Mouse (Mus musculus): ENCODE data around the gene Alpl. TPM values are rescaled to one million over a fixed set of nuclear protein-coding genes. Genes with fewer than 3 reads are reported as not detected.

The Alpl gene
- polyA plus RNA-seq, 1 experiment from 2014 or later: 12.9 TPM

- Histone ChIP-seq H3K9me3 (replicated peaks) (no peaks in the 10 kb centered on the region), H3K27me3 (peaks cover 39% of the 10 kb centered on the region), H3K4me1 (peaks cover 24% of the 10 kb centered on the region), H3K9ac (no peak overlapping the region), H3K27ac (no peak overlapping the region), H3K4me3 (replicated peaks) (no peak overlapping the region), H3K36me3 (no peaks in the 10 kb centered on the region), H3K4me2 (no peak overlapping the region)
- peak; percentile 30 for ATAC-seq (replicated peaks; ENCODE audit: low FRiP score)
- 25% methylated on average over 3 of the region's 3 CpGs for WGBS
Observed at GRCm38 (mm10) chr4:137730134-137730533, 66.0 kb downstream of the Alpl start.

- peak overlapping the region; percentile 26; the same call in 1 of the 2 replicates for H3K9ac ChIP-seq
- no peak overlapping the region for H3K27ac ChIP-seq
- H3K4me3 ChIP-seq (replicated peaks): peak overlapping the region; percentile 37
- no peaks in the 10 kb centered on the region for H3K36me3 ChIP-seq
- 19% methylated on average over 24 of the region's 24 CpGs for WGBS
- H3K4me1 ChIP-seq: peaks cover 29% of the 10 kb centered on the region
- H3K27me3 ChIP-seq: peaks cover 46% of the 10 kb centered on the region
- 0 out of 2 replicates have a peak, but pooled peaks have one; percentile 7 for ATAC-seq (replicated peaks; ENCODE audit: low FRiP score)
- H3K4me2 ChIP-seq: peak overlapping the region; percentile 63
- H3K9me3 ChIP-seq (replicated peaks): no peaks in the 10 kb centered on the region
Observed at GRCm38 (mm10) chr4:137729155-137729855, 66.9 kb downstream of the Alpl start.

- 7% methylated on average over 17 of the region's 17 CpGs for WGBS
- H3K9ac ChIP-seq: peak overlapping the region; percentile 26; the same call in 1 of the 2 replicates
Observed at GRCm38 (mm10) chr4:137728399-137729154, 67.6 kb downstream of the Alpl start.

GRCm38 (mm10) chr4:137727506-137728187 is 68.5 kb downstream of the Alpl start:
- 5% methylated on average over 18 of the region's 18 CpGs for WGBS
- Histone ChIP-seq H3K9me3 (replicated peaks) (no peaks in the 10 kb centered on the region), H3K4me2 (peak overlapping the region; percentile 27; the same call in 1 of the 2 replicates), H3K27me3 (peaks cover 59% of the 10 kb centered on the region), H3K9ac (no peak overlapping the region), H3K4me3 (replicated peaks) (no peak overlapping the region), H3K36me3 (no peaks in the 10 kb centered on the region), H3K27ac (no peak overlapping the region), H3K4me1 (peaks cover 40% of the 10 kb centered on the region)
- 0 out of 2 replicates have a peak, but pooled peaks have one; percentile 10 for ATAC-seq (replicated peaks; ENCODE audit: low FRiP score)

More at GRCm38 (mm10) chr4:137728399-137729154, 67.6 kb downstream of the Alpl start:
- no peaks in the 10 kb centered on the region for H3K9me3 ChIP-seq (replicated peaks)
- peak; percentile 14; the same call in 1 of the 2 replicates for ATAC-seq (replicated peaks; ENCODE audit: low FRiP score)
- H3K36me3 ChIP-seq: no peaks in the 10 kb centered on the region
- peak overlapping the region; percentile 63 for H3K4me2 ChIP-seq
- H3K27ac ChIP-seq: no peak overlapping the region
- peak overlapping the region; percentile 37 for H3K4me3 ChIP-seq (replicated peaks)
- peaks cover 36% of the 10 kb centered on the region for H3K4me1 ChIP-seq
- H3K27me3 ChIP-seq: peaks cover 53% of the 10 kb centered on the region

- 79% methylated on average over 18 of the region's 18 CpGs for WGBS
- H3K27me3 ChIP-seq: peaks cover 57% of the 10 kb centered on the region
- no peak overlapping the region for H3K27ac ChIP-seq
- no peak for ATAC-seq (replicated peaks; ENCODE audit: low FRiP score)
- H3K36me3 ChIP-seq: no peaks in the 10 kb centered on the region
- no peak overlapping the region for H3K4me2 ChIP-seq
- no peaks in the 10 kb centered on the region for H3K9me3 ChIP-seq (replicated peaks)
- H3K9ac ChIP-seq: no peak overlapping the region
- peaks cover 40% of the 10 kb centered on the region for H3K4me1 ChIP-seq
- no peak overlapping the region for H3K4me3 ChIP-seq (replicated peaks)
Observed at GRCm38 (mm10) chr4:137726739-137727505, 69.3 kb downstream of the Alpl start.

GRCm38 (mm10) chr4:137725541-137726145 is 70.5 kb downstream of the Alpl start:
- peaks cover 54% of the 10 kb centered on the region for H3K27me3 ChIP-seq
- 76% methylated on average over 13 of the region's 13 CpGs for WGBS
- H3K9ac ChIP-seq: no peak overlapping the region
- no peaks in the 10 kb centered on the region for H3K36me3 ChIP-seq
- peaks cover 40% of the 10 kb centered on the region for H3K4me1 ChIP-seq
- no peak for ATAC-seq (replicated peaks; ENCODE audit: low FRiP score)
- H3K9me3 ChIP-seq (replicated peaks): no peaks in the 10 kb centered on the region
- H3K4me3 ChIP-seq (replicated peaks): no peak overlapping the region
- no peak overlapping the region for H3K27ac ChIP-seq
- no peak overlapping the region for H3K4me2 ChIP-seq

- H3K4me1 ChIP-seq: peaks cover 40% of the 10 kb centered on the region
- H3K9ac ChIP-seq: no peak overlapping the region
- no peak overlapping the region for H3K27ac ChIP-seq
- WGBS: 49% methylated on average over 8 of the region's 8 CpGs
- H3K4me2 ChIP-seq: no peak overlapping the region
- no peak for ATAC-seq (replicated peaks; ENCODE audit: low FRiP score)
- peaks cover 50% of the 10 kb centered on the region for H3K27me3 ChIP-seq
- H3K36me3 ChIP-seq: no peaks in the 10 kb centered on the region
- no peak overlapping the region for H3K4me3 ChIP-seq (replicated peaks)
- H3K9me3 ChIP-seq (replicated peaks): no peaks in the 10 kb centered on the region
Observed at GRCm38 (mm10) chr4:137724766-137725165, 71.4 kb downstream of the Alpl start.

GRCm38 (mm10) chr4:137724212-137724611 is 72.0 kb downstream of the Alpl start:
- Histone ChIP-seq H3K27me3 (peaks cover 44% of the 10 kb centered on the region), H3K4me1 (peaks cover 43% of the 10 kb centered on the region), H3K9me3 (replicated peaks) (no peaks in the 10 kb centered on the region), H3K36me3 (no peaks in the 10 kb centered on the region), H3K27ac (no peak overlapping the region), H3K4me2 (peak overlapping the region; percentile 46), H3K4me3 (replicated peaks) (no peak overlapping the region), H3K9ac (no peak overlapping the region)
- WGBS: 47% methylated on average over 11 of the region's 11 CpGs
- no peak for ATAC-seq (replicated peaks; ENCODE audit: low FRiP score)

GRCm38 (mm10) chr4:137723527-137723926 is 72.7 kb downstream of the Alpl start:
- Histone ChIP-seq H3K4me2 (peak overlapping the region; percentile 46), H3K9ac (no peak overlapping the region), H3K4me3 (replicated peaks) (peak overlapping the region; percentile 17), H3K27me3 (peaks cover 42% of the 10 kb centered on the region), H3K4me1 (peaks cover 42% of the 10 kb centered on the region), H3K9me3 (replicated peaks) (no peaks in the 10 kb centered on the region), H3K27ac (no peak overlapping the region), H3K36me3 (no peaks in the 10 kb centered on the region)
- no peak for ATAC-seq (replicated peaks; ENCODE audit: low FRiP score)
- 48% methylated on average over 25 of the region's 25 CpGs for WGBS

- Histone ChIP-seq H3K27ac (no peak overlapping the region), H3K4me2 (peak overlapping the region; percentile 46), H3K9ac (no peak overlapping the region), H3K27me3 (peaks cover 40% of the 10 kb centered on the region), H3K9me3 (replicated peaks) (no peaks in the 10 kb centered on the region), H3K4me1 (peaks cover 35% of the 10 kb centered on the region), H3K36me3 (no peaks in the 10 kb centered on the region), H3K4me3 (replicated peaks) (no peak overlapping the region)
- 29% methylated on average over 12 of the region's 12 CpGs for WGBS
- ATAC-seq (replicated peaks; ENCODE audit: low FRiP score): no peak
Observed at GRCm38 (mm10) chr4:137722692-137723427, 73.3 kb downstream of the Alpl start.

Data from kidney, embryonic 15.5 days (tissue).